Mouse (Mus musculus) kidney, adult 8-10 months (tissue): Measurements from ENCODE around the gene Il4ra.
A peak's percentile ranks its signal among the peaks of the same experiment; 100 is the strongest.

Experiments used
- DNase-seq, 2 experiments: peaks; one replicate each; pipeline ENCODE4 v3.0.0; 2022

Il4ra gene

GRCm38 (mm10) chr7:125551766-125552709 lies at the start of gene Il4ra:
Gene Il4ra (plus strand): TSS chr7:125552120.
- peak; percentile 95 for DNase-seq

- no peak for DNase-seq
Measured at GRCm38 (mm10) chr7:125503374-125504092, 48.4 kb upstream of the Il4ra start.

GRCm38 (mm10) chr7:125504618-125505017 lies 47.3 kb upstream of the Il4ra start:
- no peak for DNase-seq

GRCm38 (mm10) chr7:125505568-125505967 lies 46.4 kb upstream of the Il4ra start:
- DNase-seq, result no peak

GRCm38 (mm10) chr7:125507279-125507678 lies 44.6 kb upstream of the Il4ra start:
- no peak for DNase-seq

GRCm38 (mm10) chr7:125511432-125511831 lies 40.5 kb upstream of the Il4ra start:
- no peak for DNase-seq

- DNase-seq, result no peak
Measured at GRCm38 (mm10) chr7:125511852-125512251, 40.1 kb upstream of the Il4ra start.

- no peak for DNase-seq
Measured at GRCm38 (mm10) chr7:125515081-125515853, 36.7 kb upstream of the Il4ra start.

- no peak for DNase-seq
Measured at GRCm38 (mm10) chr7:125516723-125517122, 35.2 kb upstream of the Il4ra start.

- DNase-seq, result no peak
Measured at GRCm38 (mm10) chr7:125517470-125517869, 34.5 kb upstream of the Il4ra start.

GRCm38 (mm10) chr7:125519715-125520114 lies 32.2 kb upstream of the Il4ra start:
- DNase-seq, result no peak

GRCm38 (mm10) chr7:125523051-125523450 lies 28.9 kb upstream of the Il4ra start:
- no peak for DNase-seq

GRCm38 (mm10) chr7:125527186-125527585 lies 24.7 kb upstream of the Il4ra start:
- DNase-seq, result no peak

GRCm38 (mm10) chr7:125527901-125528580 lies 23.9 kb upstream of the Il4ra start:
- DNase-seq, result no peak

GRCm38 (mm10) chr7:125539351-125539750 lies 12.6 kb upstream of the Il4ra start:
- DNase-seq, result no peak

GRCm38 (mm10) chr7:125541026-125541425 lies 10.9 kb upstream of the Il4ra start:
- DNase-seq, result no peak

GRCm38 (mm10) chr7:125541821-125542220 lies 10.1 kb upstream of the Il4ra start:
- DNase-seq, result no peak

- DNase-seq, result no peak
Measured at GRCm38 (mm10) chr7:125542335-125543050, 9.4 kb upstream of the Il4ra start.

GRCm38 (mm10) chr7:125543497-125543896 lies 8.4 kb upstream of the Il4ra start:
- no peak for DNase-seq

- DNase-seq, result no peak
Measured at GRCm38 (mm10) chr7:125545331-125545730, 6.6 kb upstream of the Il4ra start.

- no peak for DNase-seq
Measured at GRCm38 (mm10) chr7:125546727-125547126, 5.2 kb upstream of the Il4ra start.

GRCm38 (mm10) chr7:125549916-125550315 lies 2.0 kb upstream of the Il4ra start:
- no peak for DNase-seq
